Mouse (Mus musculus) gastrocnemius, postnatal 14 days (tissue): Measurements from ENCODE around the gene Uts2. TPM values are rescaled to one million over a fixed set of nuclear protein-coding genes. Genes with fewer than 3 reads are reported as not detected.

Source experiments
- DNase-seq: peaks from one replicate; pipeline ENCODE4 v3.0.0; 2021; ENCODE audit warnings: mixed read lengths
- intact Hi-C: fragments of 180-260 bp; cut with DNase I; formaldehyde crosslinking; loops from one replicate; pipeline ENCODE4 v1.15.1; 2025; ENCODE audit warnings: low total_unique reads
- long read RNA-seq, 2 experiments: library from polyadenylated mRNA; stranded (forward); transcript quantifications; one replicate each; pipeline ENCODE4 v2.0.0; 2021
- total RNA-seq, 2 experiments: library from RNA; stranded (reverse); gene quantifications; 2 replicates each; pipeline ENCODE4 v1.2.3; 2021

The Uts2 gene
- total RNA-seq, result not detected
- long read RNA-seq, experiment 1, result 0 reads
- long read RNA-seq, experiment 2, result 0 reads

- intact Hi-C loops, result no loop called here
- no peak for DNase-seq
These were observed at the start of gene Uts2 for GRCm38 (mm10) chr4:150996797-150997196. Gene Uts2 (plus strand): TSS chr4:150997097.

DNA sequence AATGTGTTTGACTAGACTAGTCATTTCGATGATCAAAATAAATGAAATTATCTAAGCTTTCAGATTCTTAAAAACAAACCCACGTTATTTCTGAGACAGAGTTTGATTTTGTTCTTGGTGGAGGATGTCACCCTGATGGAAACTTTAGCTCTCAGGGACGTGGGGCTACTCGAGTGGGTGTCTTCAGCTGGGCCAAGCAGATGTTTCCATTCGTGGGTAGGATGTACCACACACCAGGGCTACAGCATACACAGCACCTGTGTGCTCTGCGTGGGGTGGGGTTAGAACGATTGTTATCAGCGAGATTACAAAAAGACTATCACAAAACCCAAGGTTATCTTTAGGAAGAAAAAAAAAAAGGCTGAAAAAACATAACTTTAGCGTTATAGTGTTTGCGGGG lies 45.9 kb upstream of the Uts2 start:
- intact Hi-C loops, result no loop called here
- DNase-seq, result no peak

- no peak for DNase-seq
- intact Hi-C loops, result no loop called here
These were observed 40.4 kb upstream of the Uts2 start for GRCm38 (mm10) chr4:150956369-150957105.

- intact Hi-C loops, result no loop called here
- DNase-seq, result no peak
These were observed 39.8 kb upstream of the Uts2 start for GRCm38 (mm10) chr4:150957106-150957458.

- no peak for DNase-seq
- intact Hi-C loops, result no loop called here
These were observed 38.4 kb upstream of the Uts2 start for GRCm38 (mm10) chr4:150958536-150958935.

DNA sequence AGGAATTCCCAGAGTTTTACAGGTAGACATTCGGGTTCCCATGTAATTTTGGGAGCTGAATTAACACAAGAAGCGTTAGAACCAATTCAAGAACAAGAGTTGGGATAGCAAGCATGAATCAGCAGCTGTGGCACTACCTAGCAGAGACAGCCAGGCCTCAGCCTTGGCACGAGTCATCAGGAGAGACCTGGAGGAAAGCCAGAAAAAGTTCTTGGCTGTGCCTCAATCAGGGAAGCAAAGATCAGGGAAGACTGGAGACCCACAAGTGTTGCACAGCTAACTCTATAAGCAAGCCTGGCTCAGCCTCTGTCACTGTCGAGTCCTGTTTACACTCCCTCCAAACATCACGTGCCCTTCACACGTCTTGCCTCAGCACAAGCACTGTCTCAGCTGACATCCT lies 34.7 kb upstream of the Uts2 start:
- DNase-seq, result no peak
- intact Hi-C loops, result no loop called here

DNA sequence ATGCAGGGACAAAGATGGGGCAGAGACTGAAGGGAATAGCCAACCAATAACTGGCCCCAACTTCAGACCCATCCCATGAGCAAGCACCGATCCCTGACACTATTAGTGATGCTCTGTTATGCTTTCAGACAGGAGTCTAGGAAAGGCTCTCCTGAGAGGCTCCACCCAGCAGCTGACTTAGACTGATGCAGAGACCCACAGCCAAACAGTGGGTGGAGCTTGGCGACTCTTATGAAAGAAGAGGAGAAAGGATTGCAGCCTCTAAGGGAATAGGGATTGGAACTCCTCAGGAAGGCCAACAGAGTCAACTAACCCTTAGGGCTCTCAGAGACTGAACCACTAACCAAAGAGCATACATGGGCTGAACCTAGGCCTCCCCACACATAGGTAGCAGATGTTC lies 33.2 kb upstream of the Uts2 start:
- DNase-seq, result peak; percentile 27
- intact Hi-C loops, result no loop called here

- intact Hi-C loops, result loop anchor here (5.0 kb wide), 1 partner anchor 313 kb away; the partner anchor contains the start of gene Slc45a1
- DNase-seq, result peak; percentile 81
These were observed 32.0 kb upstream of the Uts2 start for GRCm38 (mm10) chr4:150964635-150965554.

DNA sequence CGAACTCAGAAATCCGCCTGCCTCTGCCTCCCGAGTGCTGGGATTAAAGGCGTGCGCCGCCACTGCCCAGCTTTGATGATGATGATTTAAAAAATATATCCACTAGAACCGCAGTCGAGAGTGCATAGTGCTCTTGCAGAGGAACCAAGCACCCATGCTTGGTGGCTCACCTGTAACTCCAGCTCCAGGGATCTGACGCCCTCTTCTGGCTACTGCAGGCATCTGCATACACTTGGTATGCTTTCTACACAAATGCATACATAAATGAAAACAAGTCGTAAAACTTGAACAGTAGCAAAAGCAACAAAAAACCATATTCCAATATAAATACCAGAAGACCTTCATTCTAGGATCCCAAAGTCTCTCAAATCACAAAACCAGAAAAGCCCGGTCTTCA lies 31.3 kb upstream of the Uts2 start:
- intact Hi-C loops, result loop anchor here (5.0 kb wide), 1 partner anchor 313 kb away; the partner anchor contains the start of gene Slc45a1
- no peak for DNase-seq

GRCm38 (mm10) chr4:150966556-150966955 lies 30.3 kb upstream of the Uts2 start:
- DNase-seq, result peak; percentile 22
- intact Hi-C loops, result loop anchor here (5.0 kb wide), 1 partner anchor 314 kb away; the partner anchor contains the start of gene Slc45a1

GRCm38 (mm10) chr4:150968956-150969355 lies 27.9 kb upstream of the Uts2 start:
- intact Hi-C loops, result loop anchor here (5.0 kb wide), 1 partner anchor 317 kb away; the partner anchor contains the start of gene Slc45a1
- DNase-seq, result no peak

DNA sequence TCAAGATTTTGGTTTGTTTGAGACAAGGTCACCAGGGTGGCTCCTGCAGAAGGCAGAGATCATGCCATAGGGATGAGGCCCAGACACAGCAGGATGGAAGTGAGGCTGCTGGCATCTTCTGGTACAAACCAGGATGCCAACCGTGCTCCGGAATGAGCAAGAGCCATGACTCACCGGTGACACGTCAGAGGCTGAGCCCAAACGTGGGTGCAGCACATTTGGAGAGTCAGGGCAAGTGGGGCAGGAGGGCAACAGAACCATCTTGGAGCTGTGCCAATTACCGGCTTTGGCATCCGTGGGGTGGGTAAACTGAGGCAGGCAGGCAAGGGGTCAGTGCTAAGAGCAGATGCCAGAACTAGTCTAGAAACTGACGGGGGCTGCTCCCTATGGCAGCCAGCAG lies 23.6 kb upstream of the Uts2 start:
- no peak for DNase-seq
- intact Hi-C loops, result no loop called here

DNA sequence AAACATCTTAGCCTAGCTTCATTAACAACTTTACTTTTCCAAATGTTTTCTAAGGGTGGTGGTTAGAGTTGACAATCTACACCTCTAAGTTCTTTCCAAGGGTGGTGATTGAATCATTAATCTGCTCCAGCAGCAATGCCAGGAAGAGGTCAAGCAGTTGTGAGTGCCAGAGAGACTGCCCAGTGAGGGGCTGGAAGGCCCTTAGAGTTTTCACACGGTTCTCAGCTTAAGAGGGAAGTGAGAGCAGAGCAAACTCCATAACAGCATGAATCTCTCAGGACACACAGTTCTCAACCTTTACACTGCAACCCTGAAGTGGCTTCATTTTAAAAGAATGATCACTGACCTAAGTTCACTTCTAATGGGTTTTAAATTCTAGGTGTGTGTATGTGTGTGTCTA lies 21.8 kb upstream of the Uts2 start:
- intact Hi-C loops, result no loop called here
- DNase-seq, result no peak

DNA sequence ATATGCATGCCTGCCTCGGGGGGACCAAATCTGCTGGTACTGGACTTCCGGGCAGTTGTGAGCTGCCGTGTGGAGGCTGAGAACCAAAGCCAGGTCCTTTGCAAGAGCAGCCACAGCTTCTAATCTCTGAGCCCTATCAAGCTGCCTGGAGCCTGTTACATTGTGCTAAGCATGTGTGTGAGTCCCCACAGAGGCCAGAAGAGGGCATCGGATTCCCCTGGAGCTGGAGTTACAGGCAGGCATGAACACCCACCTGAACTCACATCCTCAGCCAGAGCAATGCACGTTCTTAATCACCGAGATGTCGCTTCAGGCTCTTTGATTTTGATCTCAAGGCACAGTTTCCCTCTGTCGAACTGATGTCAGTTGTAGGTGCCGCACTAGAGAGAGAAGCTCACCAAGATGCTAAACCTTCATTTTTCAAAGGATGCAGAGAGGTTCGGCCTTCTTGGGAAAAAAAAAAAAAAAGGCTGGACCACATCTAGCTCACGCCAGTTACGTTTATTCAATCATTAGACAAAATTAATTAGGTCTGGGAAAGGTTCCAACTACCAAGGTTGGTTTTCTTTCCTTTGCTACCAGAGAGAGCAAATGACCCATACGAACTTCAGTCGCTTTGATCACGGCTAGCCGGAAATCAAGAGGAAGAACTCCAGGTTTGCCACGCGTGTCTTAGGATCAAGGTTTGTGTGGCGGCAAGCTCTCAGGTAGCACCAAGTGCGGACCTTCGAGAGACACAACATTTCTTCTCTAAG lies 18.6 kb upstream of the Uts2 start:
- intact Hi-C loops, result no loop called here
- DNase-seq, result no peak

GRCm38 (mm10) chr4:150979455-150979854 lies 17.4 kb upstream of the Uts2 start:
- intact Hi-C loops, result no loop called here
- DNase-seq, result no peak

DNA sequence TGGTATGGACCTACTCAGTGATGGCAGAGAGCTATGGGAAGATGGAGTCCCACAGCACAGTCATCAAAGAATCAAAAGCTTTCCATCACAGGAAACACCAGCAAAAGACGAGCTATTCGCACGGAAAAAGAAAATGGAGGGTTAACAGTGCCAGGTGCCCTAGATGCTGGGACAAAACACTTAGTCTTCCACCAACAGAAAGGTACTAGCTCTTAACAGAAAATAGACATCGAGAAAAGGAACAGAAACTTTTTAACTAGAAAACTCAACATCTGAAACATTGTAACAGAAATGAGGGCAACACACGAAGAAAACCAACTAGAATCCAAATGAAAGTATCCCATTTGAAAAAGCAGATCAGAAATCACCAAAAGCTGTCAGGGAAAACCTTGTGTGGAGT lies 16.7 kb upstream of the Uts2 start:
- intact Hi-C loops, result no loop called here
- no peak for DNase-seq

DNA sequence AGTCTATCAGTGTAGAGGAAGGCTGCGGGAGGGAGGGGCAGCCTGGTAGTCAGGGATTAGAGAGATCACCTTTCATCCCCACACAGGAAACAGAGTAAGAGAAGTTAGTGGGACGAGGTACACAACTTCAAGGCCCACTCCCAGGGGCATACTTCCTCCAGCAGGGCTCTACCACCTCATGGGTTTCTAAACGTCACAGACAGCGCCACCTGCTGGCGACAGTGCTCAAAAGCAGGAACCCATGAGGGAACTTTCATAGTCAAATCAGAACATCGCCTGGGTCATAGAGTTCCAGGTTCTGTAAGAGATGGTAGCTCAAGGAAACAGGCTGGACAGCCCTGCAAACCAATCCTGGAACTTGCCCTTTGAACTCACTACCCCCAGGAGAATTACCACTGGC lies 6.7 kb upstream of the Uts2 start:
- intact Hi-C loops, result no loop called here
- no peak for DNase-seq

- intact Hi-C loops, result no loop called here
- DNase-seq, result no peak
These were observed 1.7 kb downstream of the Uts2 start for GRCm38 (mm10) chr4:150998626-150999025.

GRCm38 (mm10) chr4:151001397-151001796 lies 4.5 kb downstream of the Uts2 start:
- intact Hi-C loops, result no loop called here
- no peak for DNase-seq
